Mouse (Mus musculus): ENCODE data around the gene Spaar.

GRCm38 (mm10) chr4:43729794-43730550 lies at the start of gene Spaar:
- TF ChIP-seq POLR2A (IDR thresholded peaks at IDR 0.05; ENCODE audit: insufficient read length, low read depth) (no peak), TCF3 (IDR thresholded peaks at IDR 0.05; ENCODE audit: insufficient read length, low read depth) (no peak), USF1 (IDR thresholded peaks at IDR 0.05; ENCODE audit: low read depth) (no peak), MAX (IDR thresholded peaks at IDR 0.05; ENCODE audit: low read depth) (no peak)

Measured in myocyte (in vitro differentiated cells).